Mouse (Mus musculus): ENCODE measurements at regions not wholly inside any gene's neighbourhood (a gene's known extent, or its start where the extent isn't known, plus 50 kb on each side); places are given as distances from the start of the nearest gene placed in this dataset.

GRCm38 (mm10) chr9:34334555-34335468 is 150.9 kb upstream of the Kirrel3 start:
- TF ChIP-seq CTCF (conservative IDR thresholded peaks at IDR 0.05; ENCODE audit: insufficient read depth, insufficient read length, low read depth, low read length), result no peak
- TF ChIP-seq POLR2A (IDR thresholded peaks at IDR 0.05; ENCODE audit: low read depth, low read length), result no peak
